Mouse (Mus musculus) hindbrain, embryonic 11.5 days (tissue): ENCODE results near the gene Zbtb42. TPM values are rescaled to one million over a fixed set of nuclear protein-coding genes. Genes with fewer than 3 reads are reported as not detected.
A peak's percentile ranks its signal among the peaks of the same experiment; 100 is the strongest.

Experiments used
- ATAC-seq: fragments of 200-750 bp; cut with Nextera tagmentation; 2 replicates; pipeline ENCODE4 v1.8.0; 2017; ENCODE audit warnings: mild to moderate bottlenecking, moderate TSS enrichment, moderate library complexity; ENCODE audit not compliant: low FRiP score
- DNase-seq: peaks from one replicate; pipeline ENCODE4 v3.0.0-alpha.2; 2015; ENCODE audit warnings: low spot score
- H3K27ac ChIP-seq: fragments of 300-500 bp; sonication (generic); 2 replicates; pipeline ENCODE4 v1.5.1; 2014; ENCODE audit warnings: mild to moderate bottlenecking, low read depth, low read length
- H3K27me3 ChIP-seq: fragments of 300-500 bp; sonication (generic); 2 replicates; pipeline ENCODE4 v1.6.1; 2014; ENCODE audit warnings: mild to moderate bottlenecking, low read length, moderate library complexity, mixed read lengths; ENCODE audit not compliant: control insufficient read depth, insufficient read depth
- H3K36me3 ChIP-seq: fragments of 300-500 bp; sonication (generic); 2 replicates; pipeline ENCODE4 v1.6.1; 2014; ENCODE audit warnings: mild to moderate bottlenecking, low read length, moderate library complexity, mixed read lengths; ENCODE audit not compliant: control insufficient read depth, insufficient read depth
- H3K4me1 ChIP-seq: fragments of 300-500 bp; sonication (generic); replicated peaks from 2 replicates; pipeline ENCODE4 v1.6.1; 2014; ENCODE audit warnings: low read length, mixed read lengths; ENCODE audit not compliant: control insufficient read depth, insufficient read depth
- H3K4me2 ChIP-seq: fragments of 300-500 bp; sonication (generic); replicated peaks from 2 replicates; pipeline ENCODE4 v1.6.1; 2014; ENCODE audit warnings: mild to moderate bottlenecking, low read depth, low read length
- H3K4me3 ChIP-seq: fragments of 300-500 bp; sonication (generic); 2 replicates; pipeline ENCODE4 v1.5.1; 2014; ENCODE audit warnings: low read depth, low read length
- H3K9ac ChIP-seq: fragments of 300-500 bp; sonication (generic); 2 replicates; pipeline ENCODE4 v1.6.1; 2014; ENCODE audit warnings: low read depth, low read length
- H3K9me3 ChIP-seq: fragments of 300-500 bp; sonication (generic); 2 replicates; pipeline ENCODE4 v1.6.1; 2016; ENCODE audit warnings: low read length; ENCODE audit not compliant: control insufficient read depth
- WGBS: fragments of 180-500 bp; shearing (Covaris S2); extraction: QIAGEN DNeasy Blood & Tissue Kit; methylation state at CpG from one replicate; pipeline ENCODE4 v1.1.7; 2014; 5-methylcytosine and 5-hydroxymethylcytosine counted together
- polyA plus RNA-seq: library from polyadenylated mRNA; unstranded; fragments of >200 nt; fragmentation: Nextera tagmentation; extraction: Ambion mirVana; gene quantifications from 2 replicates; pipeline ENCODE4 v1.2.1, GENCODE M21; 2014

The Zbtb42 gene
- polyA plus RNA-seq, 1 experiment from 2014 or later: 7.0 TPM

DNA sequence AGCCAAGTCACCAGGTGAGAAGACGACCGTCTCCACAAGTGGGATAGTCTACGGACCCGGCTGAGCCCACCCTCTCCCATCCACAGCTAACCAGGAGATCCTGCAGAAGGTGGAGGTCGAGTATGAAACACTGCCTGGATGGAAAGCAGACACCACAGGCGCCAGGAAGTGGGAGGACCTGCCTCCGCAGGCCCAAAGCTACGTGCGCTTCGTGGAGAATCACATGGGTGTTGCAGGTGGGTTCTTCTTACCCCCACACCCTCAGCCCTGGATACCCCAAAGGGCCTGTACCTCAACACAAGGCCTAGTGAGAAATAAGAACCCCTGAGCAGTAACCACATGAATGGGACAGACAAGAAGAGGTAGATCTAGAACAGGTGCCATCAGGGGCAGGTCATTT, 39.1 kb upstream of the Zbtb42 start:
- no peak overlapping the region for H3K4me3 ChIP-seq
- no peaks in the 10 kb centered on the region for H3K27me3 ChIP-seq
- no peak overlapping the region for H3K27ac ChIP-seq
- no peak overlapping the region for H3K9ac ChIP-seq
- no peaks in the 10 kb centered on the region; the same call in 1 of the 2 replicates for H3K4me1 ChIP-seq
- H3K4me2 ChIP-seq: no peak overlapping the region
- H3K36me3 ChIP-seq: no peaks in the 10 kb centered on the region
- no peaks in the 10 kb centered on the region for H3K9me3 ChIP-seq
- 87% methylated on average over 10 of the region's 10 CpGs for WGBS
- no peak for DNase-seq
- no peak for ATAC-seq

DNA sequence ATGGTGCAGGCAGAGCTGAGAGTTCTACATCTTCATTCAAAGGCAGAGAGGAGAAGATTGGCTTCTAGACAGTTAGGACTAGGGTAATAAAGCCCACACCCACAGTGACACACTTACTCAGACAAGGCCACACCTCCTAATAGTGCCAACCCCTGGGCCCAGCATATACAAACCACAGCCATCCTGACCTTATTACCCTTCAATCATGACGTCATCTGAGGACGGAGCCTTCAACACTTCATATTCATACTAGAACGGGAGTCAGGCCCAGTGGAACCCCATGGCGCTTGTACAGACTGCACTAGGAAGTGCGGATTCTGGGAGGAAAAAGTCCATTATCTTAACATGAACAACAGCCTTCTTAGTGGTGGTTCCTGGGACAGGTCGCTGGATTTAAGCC, 35.5 kb upstream of the Zbtb42 start:
- Histone ChIP-seq H3K27me3 (no peaks in the 10 kb centered on the region), H3K27ac (no peak overlapping the region), H3K9me3 (no peaks in the 10 kb centered on the region), H3K4me2 (no peak overlapping the region), H3K36me3 (0 out of 2 replicates have a peak, but pooled peaks cover 3% of the 10 kb centered on the region), H3K4me3 (no peak overlapping the region), H3K4me1 (peaks cover 4% of the 10 kb centered on the region), H3K9ac (no peak overlapping the region)
- DNase-seq (no peak), ATAC-seq (no peak)
- WGBS: 92% methylated on average over 6 of the region's 6 CpGs

DNA sequence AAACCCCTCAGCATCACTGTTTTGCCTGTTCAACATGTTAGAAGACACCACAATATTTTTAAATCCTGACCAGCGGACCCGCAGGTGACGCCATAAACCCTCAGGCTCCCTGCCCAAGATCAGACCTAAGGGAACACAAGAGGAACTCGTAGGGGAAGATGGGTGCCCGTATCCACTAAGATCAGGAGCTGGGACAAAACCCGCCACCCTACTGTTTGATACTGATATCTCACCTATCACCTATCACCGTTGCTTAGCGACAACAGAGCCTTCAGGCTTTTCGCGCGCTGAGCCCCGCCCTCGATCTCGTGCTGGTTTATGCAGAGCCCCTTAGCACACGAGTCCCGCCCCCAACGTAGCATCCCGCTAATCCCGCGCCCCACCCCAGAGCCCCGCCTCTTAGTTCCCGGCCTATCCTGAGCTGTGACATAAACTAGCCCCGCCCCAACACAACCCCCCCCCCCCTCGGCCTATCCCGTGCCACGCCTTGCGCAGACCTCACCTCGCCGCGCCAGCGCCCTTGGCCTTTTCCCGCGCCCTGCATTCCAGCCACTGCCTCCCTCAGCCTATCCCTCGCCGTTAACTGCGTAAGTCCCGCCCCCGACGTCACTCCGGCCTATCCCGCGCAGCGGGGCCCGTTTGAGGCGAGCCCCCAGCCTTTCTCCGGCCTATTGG, 34.3 kb upstream of the Zbtb42 start, which contains the start of gene Siva1:
Gene Siva1, plus strand, starts transcription at position 500 of the 675 bp plus-strand sequence.
- Histone ChIP-seq H3K4me3 (peak within 1 kb of the TSS; percentile 71), H3K36me3 (0 out of 2 replicates have a peak, but pooled peaks cover 9% of the 10 kb centered on the region), H3K27ac (peak within 1 kb of the TSS; percentile 77), H3K4me2 (peak within 1 kb of the TSS; percentile 84), H3K9me3 (no peaks in the 10 kb centered on the region), H3K4me1 (peaks cover 4% of the 10 kb centered on the region), H3K27me3 (no peaks in the 10 kb centered on the region), H3K9ac (peak within 1 kb of the TSS; percentile 78)
- WGBS: 2% methylated on average over 40 of the region's 46 CpGs
- peak; percentile 98 for DNase-seq
- peak; percentile 98 for ATAC-seq

DNA sequence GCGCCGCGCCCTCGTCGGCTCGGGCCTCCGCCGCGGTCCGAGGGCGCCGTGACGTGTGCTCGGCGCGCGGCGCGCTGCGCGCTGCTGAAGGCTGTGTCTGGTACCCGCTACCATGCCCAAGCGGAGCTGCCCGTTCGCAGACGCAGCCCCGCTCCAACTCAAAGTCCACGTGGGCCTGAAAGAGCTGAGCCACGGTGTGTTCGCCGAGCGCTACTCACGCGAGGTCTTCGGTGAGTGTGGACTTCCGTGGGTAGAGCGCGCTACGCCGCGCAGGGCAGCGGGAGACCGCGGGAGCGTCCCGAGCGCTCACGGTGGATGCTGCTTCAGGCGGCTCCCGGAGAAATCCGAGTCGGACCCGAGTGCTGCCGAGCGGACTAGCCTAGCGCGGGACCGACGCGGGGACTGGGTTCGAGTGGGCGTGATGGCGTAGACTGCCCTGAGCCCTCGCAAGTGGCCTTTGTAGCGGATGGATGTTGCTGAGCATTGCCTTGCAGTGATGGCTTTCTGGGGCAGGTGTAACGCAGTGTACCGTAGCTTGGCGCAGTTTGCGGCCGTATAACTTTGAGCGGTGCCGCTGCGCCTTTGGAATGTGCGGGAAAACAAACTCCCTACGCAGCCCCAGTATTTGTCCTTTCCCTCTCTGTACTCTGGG, 33.6 kb upstream of the Zbtb42 start:
- under 1% methylated on average over 75 of the region's 75 CpGs for WGBS
- Histone ChIP-seq H3K9ac (peak overlapping the region; percentile 78), H3K27me3 (no peaks in the 10 kb centered on the region), H3K4me1 (peaks cover 4% of the 10 kb centered on the region), H3K4me2 (peak overlapping the region; percentile 84), H3K27ac (peak overlapping the region; percentile 77), H3K4me3 (peak overlapping the region; percentile 71), H3K36me3 (0 out of 2 replicates have a peak, but pooled peaks cover 9% of the 10 kb centered on the region), H3K9me3 (no peaks in the 10 kb centered on the region)
- ATAC-seq: peak; percentile 60
- DNase-seq: no peak

DNA sequence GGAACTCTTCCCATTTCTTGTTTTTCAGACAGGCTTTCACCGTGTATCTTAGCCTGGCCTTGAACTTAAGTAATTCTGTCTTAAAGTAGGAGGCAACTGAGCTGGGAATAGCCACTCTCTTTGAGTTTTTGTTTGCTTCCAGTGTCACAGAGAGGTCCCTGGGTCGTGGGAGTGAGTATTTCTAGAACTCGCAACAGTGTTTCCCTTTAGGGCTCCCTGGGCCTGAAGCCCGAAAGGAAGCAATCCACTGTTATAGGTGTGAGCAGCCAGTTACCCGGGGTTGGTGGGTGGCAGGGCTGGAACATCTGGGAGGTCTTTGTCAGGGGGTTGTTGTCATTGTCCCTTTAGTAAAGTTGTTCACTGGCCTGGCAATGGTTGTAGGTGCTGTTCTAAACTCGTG, 32.5 kb upstream of the Zbtb42 start:
- Histone ChIP-seq H3K4me1 (peaks cover 4% of the 10 kb centered on the region), H3K9ac (peak overlapping the region; percentile 78), H3K36me3 (0 out of 2 replicates have a peak, but pooled peaks cover 9% of the 10 kb centered on the region), H3K27me3 (no peaks in the 10 kb centered on the region), H3K4me3 (peak overlapping the region; percentile 71), H3K4me2 (peak overlapping the region; percentile 84), H3K27ac (no peak overlapping the region), H3K9me3 (no peaks in the 10 kb centered on the region)
- 63% methylated on average over 6 of the region's 6 CpGs for WGBS
- no peak for ATAC-seq
- DNase-seq: no peak

DNA sequence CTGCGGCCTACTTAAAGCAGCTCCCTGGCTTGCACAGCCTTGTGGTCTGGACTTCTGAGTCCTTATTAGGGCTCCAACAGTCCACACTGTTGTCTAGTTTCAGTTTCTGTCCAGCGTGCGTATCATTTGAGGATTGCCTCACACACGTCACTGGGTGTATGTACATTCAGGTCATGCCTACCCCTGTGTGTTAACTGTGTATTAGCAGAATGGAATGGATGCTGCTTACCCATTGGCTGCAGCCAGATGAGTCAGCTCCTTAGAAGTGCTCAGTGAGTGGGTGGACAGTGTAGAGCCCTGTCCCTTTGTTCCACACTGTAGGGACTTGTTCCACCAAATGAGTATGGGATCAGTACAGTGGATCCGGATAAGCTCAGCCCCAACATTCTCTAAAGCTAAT, 30.5 kb upstream of the Zbtb42 start:
- H3K4me3 ChIP-seq: no peak overlapping the region
- H3K27me3 ChIP-seq: no peaks in the 10 kb centered on the region
- ATAC-seq (no peak), DNase-seq (no peak)
- 96% methylated on average over 5 of the region's 5 CpGs for WGBS
- no peak overlapping the region for H3K9ac ChIP-seq
- H3K4me2 ChIP-seq: no peak overlapping the region
- H3K4me1 ChIP-seq: peaks cover 4% of the 10 kb centered on the region
- H3K36me3 ChIP-seq: 0 out of 2 replicates have a peak, but pooled peaks cover 9% of the 10 kb centered on the region
- no peak overlapping the region for H3K27ac ChIP-seq
- H3K9me3 ChIP-seq: no peaks in the 10 kb centered on the region

DNA sequence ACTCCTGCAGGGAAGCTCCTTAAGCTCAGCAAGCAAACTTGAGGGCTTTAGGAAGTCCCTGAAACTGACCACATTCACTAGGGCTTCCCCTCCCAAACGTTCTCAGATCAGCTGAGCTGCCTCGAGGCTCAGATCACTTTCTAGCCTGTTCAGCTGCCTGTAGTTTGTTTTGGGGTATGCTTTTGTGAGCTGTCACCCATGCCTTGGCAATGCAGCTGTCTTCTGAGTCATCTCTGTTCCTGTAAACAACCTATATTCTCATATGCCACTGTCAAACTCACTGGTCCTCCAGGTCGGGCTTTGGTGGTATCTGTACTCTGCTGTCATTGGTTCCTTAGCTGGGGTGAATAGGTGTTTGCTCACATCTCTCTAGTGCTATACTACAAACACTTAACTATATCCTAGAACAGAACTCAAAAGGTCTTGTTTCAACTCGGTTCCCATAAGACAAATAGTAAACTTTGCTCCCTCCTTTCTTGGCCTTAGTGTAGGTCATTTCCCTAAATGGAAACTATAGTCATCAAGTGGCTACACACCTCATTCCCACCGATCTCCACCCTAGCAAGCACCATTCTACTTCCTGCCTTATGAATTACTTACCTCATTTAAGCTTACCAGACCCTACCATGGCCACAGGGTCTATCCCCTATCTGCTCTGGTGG, 26.7 kb upstream of the Zbtb42 start:
- H3K4me1 ChIP-seq: peaks cover 2% of the 10 kb centered on the region
- ATAC-seq (no peak), DNase-seq (no peak)
- no peak overlapping the region for H3K4me2 ChIP-seq
- peaks cover 11% of the 10 kb centered on the region; the same call in 1 of the 2 replicates for H3K36me3 ChIP-seq
- H3K27ac ChIP-seq: no peak overlapping the region
- H3K9me3 ChIP-seq: no peaks in the 10 kb centered on the region
- WGBS: 88% methylated on average over 5 of the region's 5 CpGs
- no peak overlapping the region for H3K9ac ChIP-seq
- H3K27me3 ChIP-seq: no peaks in the 10 kb centered on the region
- H3K4me3 ChIP-seq: no peak overlapping the region

DNA sequence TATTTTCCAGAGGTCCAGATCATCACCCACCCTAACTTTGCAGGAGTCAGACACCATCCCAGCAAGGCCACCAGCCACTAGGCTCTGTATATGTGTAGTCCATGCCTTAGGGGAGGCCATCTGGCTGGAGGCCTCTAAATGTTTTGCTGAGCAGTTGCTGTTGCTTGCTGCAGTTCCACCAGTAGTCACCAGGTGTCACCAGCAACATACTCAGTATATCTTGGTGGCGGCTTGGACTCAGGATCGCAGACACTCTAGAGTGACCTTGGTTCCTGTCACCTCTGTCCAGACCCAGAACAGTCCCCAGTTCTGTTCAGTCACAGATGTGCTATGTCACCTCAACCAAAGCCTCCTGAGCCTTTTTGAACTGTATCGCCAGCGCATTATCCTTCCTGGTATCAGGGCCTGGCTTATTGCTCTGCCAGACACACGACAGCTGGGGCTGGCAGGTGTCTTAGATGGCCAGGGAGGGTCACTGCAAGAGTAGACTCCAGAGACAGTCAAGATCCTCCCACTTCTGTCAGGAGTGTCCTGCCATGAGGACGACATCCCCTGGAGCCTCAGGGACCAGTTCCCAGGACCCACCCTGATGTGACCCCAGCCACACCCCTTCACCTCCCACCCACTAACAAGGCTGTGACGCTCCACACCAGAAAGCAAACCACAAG, 25.3 kb upstream of the Zbtb42 start:
- no peak overlapping the region for H3K4me3 ChIP-seq
- ATAC-seq (peak; percentile 72), DNase-seq (peak; percentile 92)
- H3K4me2 ChIP-seq: no peak overlapping the region
- peaks cover 20% of the 10 kb centered on the region for H3K36me3 ChIP-seq
- peaks cover 2% of the 10 kb centered on the region for H3K4me1 ChIP-seq
- H3K27ac ChIP-seq: no peak overlapping the region
- WGBS: 56% methylated on average over 7 of the region's 7 CpGs
- no peaks in the 10 kb centered on the region for H3K9me3 ChIP-seq
- no peaks in the 10 kb centered on the region for H3K27me3 ChIP-seq
- no peak overlapping the region for H3K9ac ChIP-seq
